Mouse (Mus musculus) adrenal gland, postnatal 10 days (tissue): ENCODE measurements around the gene Gng3. TPM values are rescaled to one million over a fixed set of nuclear protein-coding genes. Genes with fewer than 3 reads are reported as not detected.
"Not testable (repeated sequence)": the region's sequence is repeated elsewhere in the genome, so short reads cannot be mapped to it uniquely, and the experiment has no call there.

Experiments used
- DNase-seq: peaks from one replicate; pipeline ENCODE4 v3.0.0; 2021; ENCODE audit warnings: mixed read lengths
- long read RNA-seq, 2 experiments: library from polyadenylated mRNA; stranded (forward); transcript quantifications; one replicate each; pipeline ENCODE4 v2.0.0; 2021
- total RNA-seq, 2 experiments: library from RNA; stranded (reverse); gene quantifications; 2 replicates each; pipeline ENCODE4 v1.2.3; 2021

The Gng3 gene
- 1 to 10 TPM; 5.8 to 9.8 TPM for total RNA-seq
- long read RNA-seq, experiment 1, transcript Gng3-201 (3 exons, 1,643 nt), result major isoform, 6 of 9 reads
- long read RNA-seq, experiment 1, partial matches to known transcripts, result 0 of 9 reads
- long read RNA-seq, experiment 1, other reads (novel, unspliced or antisense), result 3 of 9 reads
- long read RNA-seq, experiment 2, transcript Gng3-201 (3 exons, 1,643 nt), result major isoform, 7 of 10 reads
- long read RNA-seq, experiment 2, partial matches to known transcripts, result 0 of 10 reads
- long read RNA-seq, experiment 2, other reads (novel, unspliced or antisense), result 3 of 10 reads

DNA sequence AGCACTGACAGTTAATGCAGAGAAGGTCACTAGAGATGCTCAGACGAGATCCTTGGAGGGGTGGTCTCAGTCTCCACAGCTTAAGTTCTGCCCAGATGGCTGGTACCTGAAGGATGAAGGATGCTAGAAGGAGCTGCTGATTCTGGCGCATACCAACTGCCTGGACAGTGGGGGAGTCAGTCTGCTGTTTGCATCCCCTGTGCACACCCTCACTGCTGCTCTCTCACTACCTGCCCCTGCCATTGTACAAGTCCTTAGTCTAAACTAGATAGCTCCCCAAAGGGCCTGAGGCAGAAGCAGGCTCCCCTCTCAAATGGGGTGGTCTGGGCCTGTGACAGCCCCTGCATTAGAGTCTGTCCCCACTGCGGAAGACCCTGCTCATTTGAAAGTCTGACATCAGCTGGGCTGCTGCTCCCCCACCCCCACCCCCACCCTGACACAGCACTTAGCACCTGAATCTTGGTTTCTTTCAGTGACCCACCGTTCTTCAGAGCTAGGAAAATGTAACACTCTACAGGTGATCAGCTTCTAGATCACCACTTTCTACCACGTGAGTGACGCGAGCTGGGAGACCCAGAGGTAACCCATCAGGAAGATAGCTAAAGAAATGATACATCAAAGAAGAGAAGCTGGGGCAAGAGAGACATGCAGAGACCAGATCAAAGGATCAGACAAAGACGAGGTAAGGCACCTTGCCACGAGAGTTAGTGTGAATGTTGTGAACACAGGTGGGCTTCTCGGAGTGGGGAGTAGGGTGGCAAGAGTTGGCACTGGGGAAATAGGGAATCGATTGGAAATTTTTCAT, at the start of gene Gng3:
Gene Gng3 (minus strand): TSS at position 92 of the 805 bp plus-strand sequence.
- DNase-seq, result no peak

DNA sequence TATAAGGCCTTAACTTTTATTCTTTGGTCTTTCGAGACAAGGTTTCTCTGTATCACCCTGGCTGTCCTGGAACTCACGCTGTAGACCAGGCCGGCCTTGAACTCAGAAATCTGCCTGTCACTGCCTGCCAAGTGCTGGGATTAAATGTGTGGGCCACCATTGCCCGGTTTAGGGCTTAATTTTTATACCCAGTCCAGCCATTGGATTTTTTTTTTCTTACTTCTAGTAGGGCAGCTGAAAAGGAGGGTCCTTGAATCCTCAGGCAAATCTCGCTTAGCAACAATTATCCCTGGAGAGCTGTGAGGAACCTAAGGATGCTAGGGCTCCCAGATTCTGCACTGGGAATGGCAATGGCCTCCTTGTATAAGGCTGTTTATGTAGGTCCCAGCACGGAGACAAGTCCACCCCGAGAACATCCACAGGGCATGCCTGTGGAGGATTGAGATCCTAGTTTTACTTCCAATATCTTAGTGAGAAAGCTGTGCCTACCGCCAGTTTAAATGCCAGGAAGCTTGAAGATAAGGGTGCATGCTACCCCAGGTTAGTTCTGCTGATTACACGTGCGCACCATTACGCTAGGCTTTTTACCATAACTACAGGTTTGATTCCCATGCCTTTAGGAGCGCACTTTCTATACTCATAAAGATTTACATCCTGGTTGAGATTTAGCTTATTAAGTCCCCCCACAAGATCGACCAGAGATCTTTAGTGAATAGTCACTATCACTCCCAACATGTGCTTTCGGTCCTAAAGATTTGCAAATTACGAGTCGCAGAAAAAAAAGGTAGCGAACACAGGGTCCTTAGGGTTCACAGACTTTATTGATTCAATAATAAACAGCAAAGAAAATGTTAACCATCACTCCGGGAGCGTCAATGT, 48.8 kb upstream of the Gng3 start:
- DNase-seq, result no peak

GRCm38 (mm10) chr19:8886916-8887584, 48.1 kb upstream of the Gng3 start:
- no peak for DNase-seq

DNA sequence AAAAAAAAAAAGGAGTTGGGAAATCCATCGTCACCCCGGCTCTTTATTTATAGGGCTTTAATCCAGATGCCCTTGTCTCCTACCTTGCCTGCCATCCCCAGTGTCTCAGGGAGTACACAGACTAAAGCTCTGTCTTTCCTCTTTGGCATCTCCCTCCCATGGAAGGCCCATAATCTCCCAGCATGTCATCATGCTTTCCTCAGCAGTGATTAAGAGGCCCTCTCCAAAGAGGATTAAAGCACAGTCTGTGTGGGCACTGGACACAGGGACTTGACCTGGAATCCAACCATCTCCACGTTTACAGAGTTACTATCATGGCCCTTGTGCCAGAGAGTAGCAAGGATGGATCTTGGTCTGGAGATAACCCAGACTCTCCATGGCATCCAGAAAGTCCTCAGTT, 44.6 kb upstream of the Gng3 start, which contains the start of the genes Lbhd1 and Gm49403:
Gene Lbhd1 (plus strand): TSS at position 117 of the 400 bp plus-strand sequence.
Gene Gm49403 (plus strand): TSS at position 315 of the 400 bp plus-strand sequence.
- no peak for DNase-seq

DNA sequence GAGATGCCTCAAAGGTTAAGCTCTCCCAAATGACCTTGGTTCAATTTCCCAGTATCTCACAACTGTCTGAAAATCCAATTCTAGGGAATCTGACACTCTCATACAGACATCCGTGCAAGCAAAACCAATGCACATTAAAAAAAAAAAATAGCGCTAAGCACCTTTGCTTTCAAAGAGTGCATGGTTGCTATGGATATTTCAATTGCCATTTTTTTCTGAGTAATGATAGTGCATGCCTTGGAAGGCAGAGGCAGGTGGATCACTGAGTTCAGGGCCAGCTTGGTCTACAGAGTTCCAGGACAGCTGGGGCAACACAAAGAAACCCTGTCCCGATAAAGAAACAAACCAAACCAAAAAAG, 42.0 kb upstream of the Gng3 start:
- no peak for DNase-seq

- DNase-seq, result peak; percentile 93
Measured at GRCm38 (mm10) chr19:8880311-8881033, 41.5 kb upstream of the Gng3 start, which contains the start of gene Uqcc3. TSS of gene Uqcc3 (minus strand) at chr19:8880923.

- DNase-seq, result no peak
Measured at GRCm38 (mm10) chr19:8875031-8875430, 36.0 kb upstream of the Gng3 start.

GRCm38 (mm10) chr19:8872266-8872840, 33.4 kb upstream of the Gng3 start:
- peak; percentile 27 for DNase-seq

DNA sequence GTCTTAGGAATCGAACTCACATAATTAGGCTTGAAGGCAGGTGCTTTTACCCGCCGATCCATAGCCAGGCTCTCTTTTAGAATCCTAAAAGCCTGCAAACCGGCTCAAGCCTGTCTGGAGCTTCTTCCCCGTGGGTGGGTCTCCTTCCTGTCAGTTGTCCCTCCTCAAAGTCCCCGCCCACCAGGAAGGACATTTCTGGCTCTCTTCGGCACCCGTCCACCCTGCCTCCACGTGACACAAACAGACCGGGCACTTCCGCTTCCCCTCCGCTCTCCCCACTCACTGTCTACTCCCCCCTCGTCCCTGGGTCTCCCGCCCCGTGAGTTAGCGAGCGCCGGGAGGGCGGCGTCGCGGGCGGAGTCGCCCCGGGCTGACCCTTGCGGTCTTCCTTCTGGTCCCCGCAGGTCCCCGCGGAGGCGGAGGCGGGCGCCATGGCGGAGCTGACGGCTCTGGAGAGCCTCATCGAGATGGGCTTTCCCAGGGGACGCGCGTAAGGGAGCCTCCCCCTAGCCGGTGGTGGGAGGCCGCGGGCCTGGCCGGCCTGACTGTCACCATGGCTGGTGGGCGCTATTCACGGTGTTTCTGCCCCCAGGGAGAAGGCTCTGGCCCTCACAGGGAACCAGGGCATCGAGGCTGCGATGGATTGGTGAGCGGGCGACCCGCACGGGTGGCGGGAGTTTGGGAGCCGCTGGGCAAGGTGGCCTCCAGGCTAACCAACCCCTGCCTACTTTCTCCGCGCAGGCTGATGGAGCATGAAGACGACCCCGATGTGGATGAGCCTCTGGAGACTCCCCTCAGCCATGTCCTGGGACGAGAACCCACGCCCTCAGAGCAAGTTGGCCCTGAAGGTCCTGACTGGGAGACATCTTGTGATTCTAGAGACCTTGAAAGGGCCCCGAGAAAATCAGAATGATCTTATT, 32.5 kb upstream of the Gng3 start, which contains the start of gene Ubxn1:
Gene Ubxn1 (plus strand): TSS at position 230 of the 920 bp plus-strand sequence.
- peak; percentile 97 for DNase-seq

GRCm38 (mm10) chr19:8870838-8871237, 31.8 kb upstream of the Gng3 start:
- no peak for DNase-seq

GRCm38 (mm10) chr19:8870381-8870780, 31.4 kb upstream of the Gng3 start:
- not testable (repeated sequence) for DNase-seq

DNA sequence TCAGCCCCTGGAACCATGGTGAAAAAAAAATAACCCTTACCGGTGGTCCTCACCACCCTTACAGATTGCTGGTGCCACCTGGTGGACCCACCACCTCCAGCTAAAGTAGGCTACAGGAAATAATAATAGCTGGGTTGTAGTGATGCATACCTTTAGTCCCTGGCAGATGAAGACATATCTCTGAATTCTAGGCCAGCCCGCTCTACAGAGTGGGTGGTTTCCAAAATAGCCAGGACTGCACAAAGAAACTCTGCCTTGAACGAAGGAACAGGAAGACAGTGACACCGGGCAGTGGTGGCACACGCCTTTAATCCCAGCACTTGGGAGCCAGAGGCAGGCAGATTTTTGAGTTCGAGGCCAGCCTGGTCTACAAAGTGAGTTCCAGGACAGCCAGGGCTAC, 25.3 kb upstream of the Gng3 start:
- DNase-seq, result no peak

DNA sequence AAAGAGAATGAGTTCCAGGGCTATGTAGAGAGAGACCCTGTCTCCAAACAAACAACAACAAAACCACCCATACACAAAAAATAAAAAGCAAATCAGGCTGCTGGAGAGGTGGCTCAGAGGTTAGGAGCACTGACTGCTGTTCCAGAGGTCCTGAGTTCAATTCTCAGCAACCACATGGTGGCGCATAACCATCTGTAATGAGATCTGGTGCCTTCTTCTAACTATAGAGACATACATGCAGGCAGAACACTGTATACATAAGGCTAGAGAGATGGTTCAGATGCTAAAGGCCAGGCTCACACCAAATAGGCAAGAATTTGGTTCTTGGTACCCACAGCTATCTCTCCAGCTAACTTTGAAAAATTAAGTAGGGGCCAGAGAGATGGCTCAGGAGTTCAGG, 20.0 kb upstream of the Gng3 start:
- no peak for DNase-seq

- peak; percentile 73 for DNase-seq
Measured at GRCm38 (mm10) chr19:8857689-8858088, 18.7 kb upstream of the Gng3 start.

- DNase-seq, result no peak
Measured at GRCm38 (mm10) chr19:8853117-8853516, 14.1 kb upstream of the Gng3 start.

DNA sequence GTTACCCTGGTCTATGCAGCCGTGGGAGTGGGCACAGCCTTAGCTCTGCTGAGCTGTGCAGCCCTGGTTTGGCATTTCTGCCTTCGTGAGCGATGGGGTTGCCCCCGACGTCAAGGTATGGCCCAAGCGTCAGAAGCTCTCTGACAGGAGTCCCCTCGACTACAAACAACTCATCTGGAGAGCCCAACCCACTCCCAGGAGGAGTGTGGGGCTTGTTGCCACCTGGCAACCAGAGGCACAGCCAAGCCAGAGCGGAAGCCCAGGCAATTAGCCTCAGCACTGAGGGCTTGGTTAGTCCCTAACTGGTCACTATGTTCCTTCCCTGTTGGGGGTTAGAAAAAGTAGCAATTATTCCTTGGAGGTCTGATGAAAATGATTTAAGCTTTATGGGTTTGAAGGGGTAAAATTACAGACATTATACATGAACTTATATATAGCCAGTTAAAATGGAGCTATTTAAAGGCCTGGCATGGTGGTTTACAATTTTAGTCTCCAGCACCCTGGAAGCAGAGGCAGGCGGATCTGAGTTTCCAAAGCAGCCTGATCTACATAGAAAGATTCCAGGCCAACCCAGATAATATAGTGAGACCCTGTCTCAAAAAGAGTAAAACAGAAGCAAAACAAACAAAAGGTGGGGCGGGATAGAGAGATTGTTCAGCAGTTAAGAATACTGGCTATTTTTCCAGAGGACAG, 13.4 kb upstream of the Gng3 start:
- peak; percentile 67 for DNase-seq

DNA sequence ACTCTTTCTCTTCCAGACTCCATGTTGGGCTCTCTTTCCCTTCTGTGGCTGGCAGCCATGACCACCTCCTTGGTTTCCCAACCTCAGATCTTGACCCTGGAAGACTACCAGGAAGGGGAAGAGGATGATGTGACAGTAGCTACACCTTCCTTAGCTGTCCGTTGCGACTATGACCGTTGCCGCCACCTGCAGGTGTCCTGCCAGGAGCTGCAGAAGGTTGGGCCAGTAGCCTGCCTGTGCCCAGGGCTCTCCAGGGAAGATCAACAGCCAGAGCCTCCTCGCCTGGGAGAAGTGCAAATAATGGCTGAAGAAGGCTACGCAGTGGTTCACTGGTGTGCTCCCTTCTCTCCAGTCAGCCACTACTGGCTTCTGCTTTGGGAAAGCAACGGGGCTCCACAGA, 12.6 kb upstream of the Gng3 start:
- peak; percentile 43 for DNase-seq

GRCm38 (mm10) chr19:8850402-8850901, 11.5 kb upstream of the Gng3 start, which contains the start of gene Lrrn4cl:
TSS of gene Lrrn4cl (plus strand) at chr19:8850768.
- DNase-seq, result peak; percentile 43

GRCm38 (mm10) chr19:8848356-8848755, 9.4 kb upstream of the Gng3 start:
- DNase-seq, result no peak
